Mouse (Mus musculus): ENCODE data around the gene Il15ra.

DNA sequence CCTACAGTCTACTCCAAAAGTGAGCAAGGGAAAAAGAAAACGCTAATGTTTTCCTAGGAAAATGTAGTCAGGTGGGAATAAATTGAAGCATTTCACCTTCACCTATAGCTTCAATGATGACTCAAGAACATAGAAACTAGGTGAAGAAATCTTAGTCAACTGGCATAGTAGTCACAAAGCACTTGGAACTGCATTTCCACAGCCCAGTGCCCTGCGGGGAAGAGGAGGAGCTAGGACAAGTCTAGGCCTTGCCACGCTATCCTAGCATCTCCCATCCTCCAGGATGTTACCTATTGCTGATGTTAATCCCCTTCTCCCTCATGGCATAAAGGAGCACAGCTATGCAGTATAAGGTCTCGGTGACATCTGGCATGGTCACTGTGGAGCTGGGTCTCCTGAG, 57.5 kb downstream of the Il15ra start:
- TF ChIP-seq CTCF (conservative IDR thresholded peaks at IDR 0.05; ENCODE audit: low read length) (no peak), POU5F1 (IDR thresholded peaks at IDR 0.05; ENCODE audit: borderline replicate concordance, low read length) (no peak)
